Mouse (Mus musculus) kidney, postnatal 4 days (tissue): ENCODE measurements around the gene Mesd.

Source experiments
- DNase-seq, 2 experiments: peaks; one replicate each; pipeline ENCODE4 v3.0.0; 2021; ENCODE audit warnings: mixed read lengths in 2 of 2

The Mesd gene

DNA sequence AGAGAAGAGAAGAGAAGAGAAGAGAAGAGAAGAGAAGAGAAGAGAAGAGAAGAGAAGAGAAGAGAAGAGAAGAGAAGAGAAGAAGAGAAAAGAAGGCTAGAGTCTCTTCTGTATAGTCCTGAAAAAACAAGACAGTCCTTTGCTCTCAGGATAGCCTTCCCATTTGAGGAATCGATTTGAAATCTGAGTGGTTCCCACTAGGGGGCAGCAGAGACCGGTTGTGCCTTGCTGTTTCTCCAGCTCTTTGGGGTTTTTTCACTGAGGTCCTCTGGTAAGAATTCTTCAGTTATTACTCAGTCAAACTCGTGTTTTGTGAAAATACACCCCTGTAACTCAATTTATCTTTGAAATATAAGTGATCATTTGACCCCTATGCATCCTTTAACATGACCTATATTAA is 30.3 kb downstream of the Mesd start:
- DNase-seq = peak; percentile 92 to 93

DNA sequence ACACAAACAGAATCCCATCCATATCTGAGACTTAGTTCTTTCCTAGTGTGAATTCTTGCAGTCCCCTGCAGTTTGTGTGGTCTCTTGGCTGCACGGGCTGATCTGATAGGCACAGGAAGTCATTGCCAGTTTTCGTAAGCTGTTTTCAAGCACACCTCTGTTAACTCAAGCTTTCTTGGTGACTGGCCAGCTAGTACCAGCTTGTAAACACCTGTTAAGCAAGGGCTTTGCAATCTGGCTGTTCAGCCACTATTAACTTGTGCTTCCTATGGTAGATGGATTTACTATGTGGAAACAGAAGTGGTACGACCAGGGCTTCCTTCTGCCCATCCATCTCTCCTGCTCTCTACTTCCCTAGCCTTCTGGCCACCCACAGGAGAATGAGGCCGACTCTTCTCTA is 36.0 kb downstream of the Mesd start:
- DNase-seq = no peak

DNA sequence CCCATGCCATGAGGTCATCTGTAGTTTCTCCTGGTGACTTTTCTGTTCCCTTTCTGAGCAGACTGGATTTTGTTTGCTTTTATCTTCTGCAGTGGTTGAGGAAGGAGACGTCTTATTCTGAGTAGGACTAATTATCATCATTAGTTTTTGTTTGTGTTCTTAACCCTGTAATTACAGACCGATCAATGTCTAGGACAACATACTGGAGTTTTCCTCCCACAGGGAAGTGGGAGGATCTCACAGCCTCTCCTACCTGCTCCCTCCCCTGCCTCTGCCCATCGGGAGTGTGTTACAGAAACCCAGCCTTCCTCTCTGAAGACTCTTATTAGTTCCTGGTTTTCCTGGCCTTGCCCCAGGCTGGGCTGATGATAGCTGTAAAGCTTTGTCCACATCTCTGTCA is 37.4 kb downstream of the Mesd start:
- DNase-seq = no peak

DNA sequence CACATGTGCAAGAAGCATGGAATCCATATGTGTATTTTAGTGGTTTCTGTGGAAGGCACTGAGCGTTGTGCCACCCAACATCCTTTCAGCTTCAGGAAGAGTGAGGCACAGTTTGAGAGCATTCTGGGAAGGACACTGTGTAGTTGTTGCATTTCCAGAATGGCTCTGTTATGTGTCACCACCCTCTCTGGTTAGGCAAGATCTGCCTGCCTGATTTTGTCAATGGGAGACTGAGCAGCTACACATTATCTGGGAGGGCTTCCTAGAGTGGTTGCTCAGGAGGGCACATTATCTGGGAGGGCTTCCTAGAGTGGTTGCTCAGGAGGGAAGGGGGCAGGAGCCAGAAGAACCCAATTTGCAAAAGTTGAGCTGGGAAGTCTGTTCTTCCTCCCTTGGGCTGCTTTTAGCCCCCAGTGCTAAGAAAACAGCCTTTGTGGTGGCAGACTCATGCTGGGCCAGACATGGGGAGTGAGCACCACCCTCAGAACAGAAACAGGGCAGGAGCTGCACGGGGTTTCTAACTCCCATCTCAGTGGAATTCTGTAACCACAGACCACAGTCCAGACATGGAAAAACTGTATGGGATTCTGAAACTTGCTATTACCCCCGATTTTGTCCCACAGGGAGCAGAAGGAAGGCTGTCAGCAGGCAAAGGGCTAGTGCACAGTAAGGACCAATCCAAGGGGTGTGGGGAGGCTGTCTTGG is 54.9 kb downstream of the Mesd start:
- no peak for DNase-seq

DNA sequence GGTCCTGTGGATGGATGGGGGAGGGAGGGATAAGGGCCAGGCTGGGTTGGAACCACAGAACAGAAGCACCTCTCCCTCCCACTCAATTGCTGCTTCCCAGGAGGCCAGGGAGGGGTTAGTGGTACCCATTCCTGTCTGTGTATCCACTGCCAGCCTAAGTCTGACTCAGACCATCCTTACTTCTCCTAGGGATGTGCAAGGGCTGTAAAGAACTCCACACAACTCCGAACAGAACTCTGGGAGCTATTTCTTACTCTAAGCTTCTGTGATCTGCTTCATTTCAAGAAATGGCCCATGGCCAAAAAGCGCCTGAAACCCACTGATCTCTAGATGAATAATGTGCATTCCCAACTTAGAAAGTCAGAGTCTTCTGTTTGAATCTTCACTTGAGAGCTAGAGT is 55.9 kb downstream of the Mesd start:
- DNase-seq = no peak

DNA sequence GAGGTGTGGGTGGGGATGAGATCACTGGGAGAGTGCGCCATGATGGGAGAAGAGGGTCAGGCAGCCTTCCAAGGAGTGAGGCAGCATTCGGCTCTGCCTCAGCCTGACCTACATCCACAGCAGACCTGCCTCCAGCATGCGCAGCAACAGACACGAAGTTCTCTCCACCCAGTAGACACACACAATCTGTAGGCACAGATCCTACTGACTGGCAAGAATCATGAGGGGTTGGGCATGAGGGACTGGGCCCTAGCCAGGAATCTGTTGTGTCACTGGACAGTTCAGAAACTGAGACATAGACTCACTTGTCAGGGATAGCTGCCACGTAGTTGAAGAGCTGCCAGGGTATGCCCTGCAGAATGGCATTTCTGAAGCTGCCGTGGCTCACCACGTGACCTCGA is 57.4 kb downstream of the Mesd start:
- no peak for DNase-seq

DNA sequence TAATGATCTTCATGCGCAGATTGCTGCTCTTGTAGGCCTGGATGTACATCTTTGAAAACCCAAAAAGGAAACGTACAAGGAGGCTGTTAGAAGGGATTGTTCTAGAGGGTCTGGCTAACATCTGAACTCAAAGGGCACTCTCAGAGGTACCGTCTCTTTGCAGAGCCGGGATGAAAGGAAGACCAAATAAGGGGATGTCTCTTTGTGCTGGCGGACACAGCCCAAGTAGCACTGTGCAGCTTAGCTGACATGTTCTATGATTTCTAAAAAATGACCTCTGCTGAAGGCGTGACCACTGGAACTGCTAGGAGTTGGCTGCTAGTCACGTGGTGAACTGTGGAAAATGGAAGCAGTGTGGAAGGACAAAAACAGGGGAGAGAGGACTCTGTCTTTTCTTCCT is 64.5 kb downstream of the Mesd start:
- DNase-seq = no peak

DNA sequence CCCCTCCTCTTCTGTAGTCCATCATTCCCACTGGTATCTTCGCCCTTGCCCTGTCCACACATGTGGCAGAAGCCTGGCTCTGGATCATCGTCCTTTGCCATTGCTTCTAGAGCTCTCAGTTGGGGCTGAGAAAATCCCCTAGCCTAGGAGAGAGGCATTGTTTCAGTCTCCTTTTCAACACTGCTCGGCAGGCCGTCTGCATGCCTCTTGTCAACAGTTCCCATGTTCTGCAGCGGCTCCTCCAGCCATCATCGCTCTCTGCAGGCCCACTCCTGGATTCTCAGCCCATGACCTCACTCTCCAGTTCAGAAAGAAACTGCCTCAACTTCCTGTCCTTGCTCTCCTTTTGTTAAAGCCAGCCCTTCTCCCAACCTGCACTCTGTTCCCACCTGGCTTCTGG is 65.4 kb downstream of the Mesd start:
- no peak for DNase-seq
